Mouse (Mus musculus) ovary, adult 18-20 months (tissue): Measurements from ENCODE around the gene Tmem63a.
"Not testable (repeated sequence)": the region's sequence is repeated elsewhere in the genome, so short reads cannot be mapped to it uniquely, and the experiment has no call there.

Experiments used
- DNase-seq: peaks from one replicate; pipeline ENCODE4 v3.0.0; 2022; ENCODE audit warnings: low spot score, mixed read lengths

The Tmem63a gene

DNA sequence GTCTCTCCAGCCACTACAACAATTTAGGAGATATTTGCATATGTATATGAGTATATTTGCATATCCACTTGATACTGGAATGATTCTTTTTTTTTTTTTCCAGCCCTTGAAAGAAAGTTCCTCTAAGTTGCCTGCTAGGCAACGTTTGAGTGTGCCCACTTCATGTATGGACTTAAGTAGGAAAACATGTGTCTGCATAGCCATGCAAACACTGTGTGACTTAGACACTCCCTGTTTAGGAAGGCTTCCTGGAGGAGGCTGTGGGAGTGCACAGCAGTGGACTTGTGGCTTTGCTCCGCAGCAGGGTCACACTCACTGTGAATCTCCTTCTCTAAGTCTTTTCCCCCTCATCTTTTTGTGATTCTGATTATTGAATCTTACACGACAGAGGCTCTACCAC is 16.7 kb downstream of the Tmem63a start:
- DNase-seq: no peak

DNA sequence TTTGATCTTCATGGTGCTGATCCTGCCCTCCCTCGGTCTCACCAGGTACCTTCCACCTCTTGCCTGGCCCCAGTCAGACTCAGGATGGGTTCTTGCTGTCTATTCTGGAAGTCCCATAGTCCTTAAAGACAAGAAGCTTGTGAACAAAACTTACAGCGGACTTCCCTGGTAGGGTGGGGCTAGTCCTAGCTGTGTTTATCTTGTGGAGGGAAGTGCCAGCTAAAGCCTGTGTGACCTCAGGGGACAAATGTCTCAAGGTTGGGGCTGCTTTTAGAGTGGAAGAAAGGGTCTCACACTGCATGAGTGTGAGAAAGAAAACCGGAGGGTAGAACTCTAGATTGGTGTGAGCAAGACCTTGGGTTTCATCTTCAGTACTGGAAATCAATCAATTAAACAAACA is 23.6 kb downstream of the Tmem63a start:
- DNase-seq: no peak

DNA sequence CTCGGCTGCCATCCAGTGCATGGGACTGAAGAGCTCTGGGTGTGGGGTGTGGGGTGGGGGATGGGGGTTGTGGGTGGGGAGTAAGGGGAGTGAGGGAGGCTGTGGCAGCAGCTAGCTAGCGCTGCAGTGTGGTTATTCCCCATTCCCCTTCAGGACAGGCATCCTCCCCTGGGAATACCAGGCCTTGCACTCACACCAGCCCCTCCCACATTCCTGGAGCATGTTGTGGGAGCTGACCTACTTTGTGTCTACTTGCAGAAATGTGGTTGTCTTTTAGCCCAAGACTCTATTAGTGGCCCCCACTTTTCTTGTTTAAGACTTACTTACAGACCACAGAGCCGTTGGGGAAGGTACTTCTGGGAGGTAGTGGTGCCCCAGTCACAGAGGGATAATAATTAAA is 24.4 kb downstream of the Tmem63a start:
- no peak for DNase-seq

DNA sequence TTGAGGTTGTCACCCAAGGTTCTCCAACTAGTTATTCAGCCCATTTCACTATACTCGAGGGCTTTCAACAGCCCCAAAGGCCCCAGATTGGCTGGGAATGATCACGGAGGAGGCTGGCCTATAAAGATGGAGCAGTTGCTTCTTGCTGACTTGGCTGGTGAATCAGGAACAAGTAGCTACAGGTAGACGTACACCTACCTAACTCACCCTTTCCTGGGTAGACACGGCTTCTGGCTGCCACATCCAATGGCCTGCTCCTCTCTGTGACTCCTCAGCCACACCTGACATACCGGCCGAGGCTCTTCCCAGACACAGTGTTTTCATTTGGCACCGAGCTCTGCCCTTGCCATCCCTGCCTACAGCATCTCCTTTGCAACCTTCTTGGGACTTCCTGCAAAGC is 25.1 kb downstream of the Tmem63a start:
- no peak for DNase-seq

DNA sequence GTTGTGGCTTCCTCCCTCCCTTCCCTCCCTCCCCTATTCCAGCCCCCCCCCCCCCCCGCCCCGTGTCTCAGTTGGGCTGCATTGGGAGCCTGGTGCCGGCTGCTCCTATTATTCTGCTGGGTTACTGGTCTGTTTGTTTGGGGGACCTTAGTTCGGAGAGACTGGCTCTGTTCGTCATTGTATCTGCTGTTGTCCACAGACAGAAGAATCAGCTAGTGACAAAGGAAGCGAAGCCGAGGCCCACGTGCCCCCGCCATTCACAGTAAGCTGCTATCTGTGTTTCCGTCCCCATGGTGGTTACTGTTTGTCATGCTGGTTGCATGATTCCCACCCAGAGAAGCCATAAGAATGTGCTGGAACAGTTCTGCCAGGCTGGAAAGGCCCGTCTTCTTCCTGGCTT is 30.8 kb downstream of the Tmem63a start:
- no peak for DNase-seq

DNA sequence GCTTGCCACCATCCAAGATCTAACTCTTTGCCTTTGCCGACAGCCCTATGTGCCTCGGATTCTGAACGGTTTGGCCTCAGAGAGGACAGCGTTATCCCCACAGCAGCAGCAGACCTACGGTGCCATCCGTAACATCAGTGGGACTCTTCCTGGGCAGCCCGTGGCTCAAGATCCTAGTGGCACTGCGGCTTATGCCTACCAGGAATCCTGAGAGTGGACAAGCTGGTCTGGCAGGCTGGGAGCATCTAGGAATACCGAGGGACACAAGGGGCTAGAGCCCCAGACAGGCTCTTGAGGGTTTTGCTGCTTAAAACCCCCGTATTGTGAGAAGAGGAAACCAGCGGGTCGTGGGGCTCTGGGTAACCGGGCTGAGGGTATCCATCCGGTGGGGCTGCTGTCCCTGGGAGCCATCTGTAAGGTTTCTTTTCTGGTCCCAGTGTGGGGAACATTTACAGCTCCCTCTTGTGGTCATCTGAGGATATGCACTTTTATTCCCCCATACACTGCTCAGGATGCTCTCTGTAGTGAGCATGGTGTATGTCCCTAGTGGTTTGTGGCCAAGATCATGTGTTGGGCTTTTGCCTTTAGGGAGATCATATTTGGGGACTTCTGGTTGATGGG is 32.1 kb downstream of the Tmem63a start:
- DNase-seq: no peak

DNA sequence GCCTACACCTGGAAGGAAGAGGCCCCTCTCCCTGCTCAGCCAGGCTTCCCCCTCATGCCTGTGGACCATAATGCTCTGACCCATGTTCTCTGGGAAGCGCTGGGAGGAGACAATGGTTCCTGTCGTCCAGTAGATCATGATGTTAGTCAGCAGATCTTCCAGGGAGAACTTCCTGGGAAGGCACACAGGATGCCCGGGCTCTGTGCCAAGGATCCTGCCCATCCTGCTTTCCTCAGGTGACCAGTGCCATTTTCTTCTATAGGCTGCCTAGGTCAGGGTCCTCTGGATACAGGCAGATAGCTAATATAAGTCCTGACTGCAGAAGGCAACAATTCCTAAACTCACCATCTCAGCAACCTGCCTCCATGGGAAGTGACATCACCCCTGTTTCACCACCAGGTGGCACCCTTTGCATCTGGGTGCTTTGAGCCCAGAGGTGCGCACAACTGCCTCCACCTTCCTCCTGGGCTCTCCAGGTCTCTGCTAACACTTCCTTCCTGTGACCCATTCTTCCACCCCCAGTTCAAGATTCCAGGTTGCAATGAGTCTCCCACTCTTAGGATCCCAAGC is 34.1 kb downstream of the Tmem63a start:
- DNase-seq: no peak

DNA sequence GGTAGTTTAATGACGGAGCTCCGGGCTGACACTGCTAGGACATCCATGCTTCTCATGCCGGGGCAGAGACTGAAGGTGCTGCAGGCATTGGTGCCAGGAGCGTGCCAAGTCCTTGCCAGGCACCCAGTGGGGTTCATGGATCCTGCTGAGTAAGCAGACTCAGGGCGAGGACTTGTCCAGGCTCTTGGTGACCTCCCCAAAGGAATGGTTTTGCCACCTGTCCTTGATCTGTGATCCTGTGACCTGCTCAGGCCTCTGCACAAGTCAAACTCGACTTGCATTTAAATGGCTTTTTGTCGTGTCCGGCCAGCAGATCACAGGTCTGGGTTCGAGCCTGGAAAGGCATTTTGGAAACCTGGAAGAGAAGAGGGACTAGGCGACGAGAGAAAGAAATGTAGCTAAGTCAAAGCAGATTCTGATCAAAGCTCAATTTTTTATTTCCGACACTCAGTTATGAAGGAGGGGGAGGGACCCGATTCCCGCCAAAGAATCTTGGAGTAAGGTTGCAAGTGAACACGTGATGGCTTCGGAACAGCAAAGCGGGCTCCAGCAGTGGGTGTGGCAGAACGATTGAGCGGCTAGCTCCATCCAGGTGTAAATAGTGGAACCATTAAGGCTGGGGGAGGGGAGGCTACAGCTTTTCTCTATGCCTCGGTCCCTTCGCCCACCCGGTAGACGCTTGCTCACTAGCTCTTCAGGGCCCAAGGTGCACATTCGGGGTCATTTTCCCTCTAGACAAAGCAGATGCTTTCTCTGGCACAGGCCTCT is 37.5 kb downstream of the Tmem63a start:
- DNase-seq: no peak

DNA sequence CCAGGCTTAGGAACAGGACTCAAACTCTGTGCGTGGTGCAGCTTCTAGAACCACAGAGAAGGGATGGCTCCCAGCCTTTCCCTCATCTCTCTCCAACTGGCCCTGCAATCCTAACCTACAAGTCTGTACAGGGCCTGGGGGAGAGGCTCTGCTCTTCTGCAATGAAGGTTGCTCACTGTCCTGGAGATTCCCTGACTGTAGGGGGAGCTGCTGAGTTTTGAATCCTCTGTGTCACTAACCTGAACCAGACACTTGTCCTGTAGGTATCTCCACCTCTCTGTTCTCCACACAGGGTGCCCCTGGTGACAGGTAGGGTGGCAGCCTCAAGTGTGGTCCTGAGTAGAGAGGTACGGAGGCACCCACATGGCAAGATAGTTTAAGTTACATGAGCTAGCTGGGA is 38.3 kb downstream of the Tmem63a start:
- DNase-seq: no peak

DNA sequence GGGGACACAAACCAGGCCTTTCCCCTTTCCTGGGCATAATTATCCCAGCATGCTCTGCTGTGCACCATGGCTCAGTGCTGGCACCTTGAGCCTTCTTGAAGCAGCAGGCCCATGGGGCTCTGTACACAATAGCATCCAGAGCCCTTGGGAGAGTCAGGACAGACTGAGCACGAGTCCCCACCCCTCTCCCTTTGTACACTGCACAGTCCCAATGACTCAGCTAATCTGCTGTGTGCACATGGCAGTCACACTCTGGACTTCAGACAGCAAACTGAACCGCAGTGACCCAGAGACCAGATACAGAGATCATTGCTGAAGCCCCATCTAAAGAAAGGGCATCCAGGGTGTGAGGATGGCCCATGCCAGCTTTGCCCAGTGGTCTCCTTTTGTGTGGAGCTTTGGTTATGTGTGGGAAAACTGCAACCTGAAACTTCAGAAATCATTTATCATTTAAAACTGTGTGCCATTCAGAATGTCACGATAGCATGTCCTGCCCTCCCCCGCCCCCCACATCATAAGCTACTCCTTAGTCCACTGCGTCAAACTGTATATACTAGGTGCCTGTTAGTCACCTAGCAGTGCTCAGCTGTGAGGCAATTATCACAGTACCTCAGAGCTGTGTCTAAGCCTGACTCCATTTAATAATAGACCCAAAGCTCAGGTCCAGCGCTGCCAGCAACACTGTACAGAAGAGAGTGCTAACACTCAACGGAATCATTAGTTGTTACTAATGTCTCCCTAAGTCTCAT is 39.3 kb downstream of the Tmem63a start:
- DNase-seq: not testable (repeated sequence)

DNA sequence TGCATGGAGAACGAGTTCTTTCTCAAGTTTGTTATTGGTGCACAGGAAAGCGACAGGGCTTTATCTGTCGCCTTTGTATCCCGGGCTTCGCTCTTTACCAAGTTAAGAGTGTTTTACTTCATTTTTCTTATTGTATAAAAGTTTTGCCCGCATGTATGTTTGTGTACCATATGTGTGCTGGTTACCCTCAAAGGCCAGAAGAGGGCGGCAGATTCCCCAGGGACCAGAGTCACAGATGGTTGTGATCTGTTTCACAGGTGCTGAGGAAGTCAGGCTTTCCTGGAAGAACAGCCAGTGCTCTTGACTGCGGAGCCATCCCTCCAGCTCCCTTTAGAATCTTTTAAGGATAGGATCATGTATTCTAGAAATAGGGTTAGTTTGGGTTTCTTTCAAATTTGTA is 44.6 kb downstream of the Tmem63a start:
- no peak for DNase-seq

DNA sequence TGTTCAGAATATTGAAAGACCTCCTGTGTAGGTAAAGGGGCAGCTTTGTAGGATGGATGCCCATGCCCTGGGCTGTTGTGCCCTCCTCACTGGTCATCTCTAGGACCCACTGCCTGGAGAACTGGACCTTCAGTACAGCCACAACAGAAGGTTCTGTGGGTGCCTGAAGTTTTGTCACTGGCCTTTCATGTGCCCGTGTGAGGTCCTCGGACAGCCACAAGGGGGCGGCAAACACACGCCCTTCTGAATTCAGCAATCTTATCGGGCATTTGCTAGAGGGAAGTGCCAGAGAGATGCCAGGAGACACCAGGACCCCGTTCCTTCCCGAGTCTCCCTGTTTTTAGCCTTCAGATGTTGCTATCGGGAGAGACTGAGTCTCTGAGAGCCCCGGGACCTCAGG is 45.6 kb downstream of the Tmem63a start:
- DNase-seq: peak; percentile 45

DNA sequence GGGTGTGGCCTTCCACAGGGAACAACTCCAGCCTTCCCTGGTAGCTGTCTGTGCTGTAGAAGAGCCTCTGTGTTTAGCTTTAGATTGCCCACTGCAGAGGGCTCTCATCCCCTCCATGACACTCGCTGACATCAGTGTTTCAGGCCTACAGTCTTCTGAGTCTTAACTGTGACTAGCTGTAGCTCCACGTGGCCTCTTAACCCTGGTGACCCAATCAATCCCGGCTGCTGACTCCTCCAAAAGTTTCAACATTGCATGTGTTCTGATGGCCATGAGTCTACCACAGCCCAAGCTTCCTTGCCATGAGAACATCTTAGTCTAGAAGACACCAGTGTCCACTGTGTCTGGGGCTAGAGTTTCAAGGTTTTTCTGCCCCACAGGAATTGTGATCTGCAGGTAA is 48.5 kb downstream of the Tmem63a start:
- no peak for DNase-seq

DNA sequence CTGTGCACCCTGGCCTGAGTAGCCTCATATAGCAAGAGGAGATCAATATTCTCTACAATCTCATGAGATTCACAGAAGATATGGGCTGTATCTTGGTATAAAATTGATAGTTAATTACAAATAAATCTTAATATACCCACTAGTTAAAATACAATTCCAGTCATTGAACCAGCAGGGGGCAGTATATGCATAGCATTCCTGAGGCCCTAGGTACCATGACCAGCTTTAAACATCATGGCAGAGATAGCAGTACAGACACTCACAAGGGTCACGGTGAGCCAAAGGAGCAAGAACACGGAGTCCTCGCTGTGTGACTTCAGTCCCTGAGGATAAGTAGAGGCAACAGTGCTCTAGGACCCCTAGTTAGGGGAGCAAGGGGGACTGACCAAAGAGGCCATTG is 50.0 kb downstream of the Tmem63a start:
- DNase-seq: no peak

DNA sequence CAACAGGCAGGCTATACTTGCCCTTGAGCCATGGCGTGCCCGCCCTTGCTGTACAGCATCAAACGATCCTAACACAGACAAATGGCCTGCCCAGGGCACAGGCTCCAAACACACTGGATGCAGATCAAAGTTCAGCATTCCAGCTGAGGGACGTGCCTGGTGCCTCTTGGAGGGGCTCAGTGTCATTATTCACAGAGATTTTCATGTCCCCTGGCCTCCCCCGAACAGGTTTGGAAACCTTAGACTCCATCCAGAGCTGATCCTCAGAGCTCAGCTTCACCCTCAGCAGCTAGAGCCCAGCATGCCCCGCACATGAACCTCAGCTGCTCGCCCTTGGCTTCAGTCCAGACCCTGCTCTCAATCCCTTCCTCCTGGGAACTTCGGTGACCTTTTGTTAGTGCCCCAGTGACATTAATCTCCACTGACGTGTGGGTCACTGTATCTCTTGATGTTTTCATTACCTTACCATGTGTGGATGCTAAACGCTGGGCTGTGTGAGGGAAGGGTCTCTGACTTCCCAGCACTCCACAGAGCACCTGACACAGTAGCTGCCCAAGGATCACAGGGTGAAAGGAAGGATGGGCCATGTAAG is 58.5 kb downstream of the Tmem63a start:
- no peak for DNase-seq

DNA sequence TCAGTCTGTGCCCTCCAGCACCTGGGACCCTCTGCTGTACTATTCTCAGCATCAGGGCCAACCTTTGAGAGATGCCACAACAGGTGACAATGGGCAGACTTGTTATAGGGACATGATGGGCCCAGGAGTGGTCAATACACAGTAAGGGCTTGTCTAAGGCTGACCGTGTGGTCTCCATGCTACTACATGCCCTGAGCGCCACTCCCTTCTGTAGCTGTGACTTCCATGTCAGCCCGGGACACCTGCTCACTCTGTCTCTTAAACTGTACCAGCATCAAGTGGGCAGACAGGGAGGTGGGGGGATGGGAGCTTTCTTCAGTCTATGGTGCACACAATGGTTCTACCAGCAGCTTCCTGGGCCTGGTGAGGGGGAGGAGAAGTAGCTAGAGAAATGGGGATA is 59.1 kb downstream of the Tmem63a start:
- no peak for DNase-seq

DNA sequence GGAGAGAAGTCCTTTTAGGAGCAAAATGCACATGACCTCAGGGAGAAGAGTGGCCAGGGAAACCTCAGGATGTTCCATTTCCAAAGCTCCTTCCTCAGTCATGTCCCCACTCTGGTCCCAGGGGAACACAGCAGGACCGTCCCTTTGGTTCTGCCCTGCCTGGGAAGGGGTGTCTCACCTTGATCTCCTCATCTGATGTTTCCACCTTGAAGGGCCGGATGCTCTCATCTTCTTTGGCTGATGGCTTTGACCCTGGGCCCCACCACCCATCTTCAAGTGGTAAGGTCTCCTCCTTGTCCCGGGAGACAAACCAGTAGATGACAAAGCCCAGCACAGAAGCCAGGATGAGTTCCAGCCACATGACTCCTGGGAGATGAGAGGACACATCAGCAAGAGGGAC is 59.5 kb downstream of the Tmem63a start:
- no peak for DNase-seq

DNA sequence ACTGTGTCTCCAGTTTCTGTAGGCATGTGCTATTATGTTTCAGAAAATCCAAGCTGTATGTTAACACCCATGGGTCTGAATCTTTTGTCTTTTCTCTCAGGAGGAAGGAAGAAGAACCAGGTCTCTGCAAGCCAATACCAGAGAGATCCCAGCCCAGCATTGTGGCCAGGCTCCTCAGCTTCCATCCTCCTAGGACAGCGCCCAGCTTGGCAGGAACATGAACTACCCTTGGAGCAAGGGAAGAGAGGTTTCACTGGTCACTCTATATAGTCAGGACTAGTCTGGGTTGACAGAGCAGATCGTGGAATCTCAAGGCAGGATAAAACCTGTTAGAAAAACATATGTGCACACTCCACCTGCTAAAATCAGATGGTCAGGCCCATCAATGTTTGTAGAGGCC is 61.6 kb downstream of the Tmem63a start:
- DNase-seq: no peak

DNA sequence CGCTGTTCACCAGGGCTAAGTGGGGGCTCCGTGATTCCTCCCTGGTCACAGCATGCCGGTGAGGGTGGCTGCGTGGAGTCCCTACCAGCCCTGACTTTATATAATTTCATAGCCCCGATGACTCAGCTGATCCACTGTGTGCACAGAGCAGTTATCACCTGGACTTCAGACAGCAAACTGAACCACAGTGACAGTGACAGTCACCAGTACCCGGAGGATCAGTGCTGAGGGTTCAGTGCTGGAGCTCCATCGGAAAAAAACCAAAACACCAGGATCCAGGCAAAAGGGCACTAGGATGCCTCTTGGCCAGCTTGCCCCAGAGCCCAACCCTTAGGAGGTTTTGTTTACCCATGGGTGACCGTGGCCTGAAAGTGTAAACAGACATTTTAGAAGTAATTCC is 63.2 kb downstream of the Tmem63a start:
- DNase-seq: no peak

DNA sequence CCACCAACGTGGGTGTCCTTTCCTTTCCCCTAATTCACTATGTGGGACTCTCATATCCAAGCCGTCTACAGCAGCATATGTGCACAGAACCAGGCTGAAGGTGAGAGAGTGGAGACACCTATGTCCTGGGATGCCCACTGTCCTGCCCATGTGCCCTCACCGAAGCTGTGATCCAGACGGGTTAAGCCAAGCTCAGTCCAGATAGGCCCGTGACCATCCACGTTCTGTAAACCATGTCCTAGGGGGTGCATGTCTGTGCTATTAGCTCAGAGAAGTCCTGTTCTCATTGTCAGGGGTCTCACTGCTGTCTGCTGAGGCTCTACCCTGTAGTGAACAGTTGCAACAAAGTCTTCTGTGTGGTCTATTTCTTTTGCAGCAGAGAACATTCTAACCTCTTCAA is 65.7 kb downstream of the Tmem63a start:
- no peak for DNase-seq

DNA sequence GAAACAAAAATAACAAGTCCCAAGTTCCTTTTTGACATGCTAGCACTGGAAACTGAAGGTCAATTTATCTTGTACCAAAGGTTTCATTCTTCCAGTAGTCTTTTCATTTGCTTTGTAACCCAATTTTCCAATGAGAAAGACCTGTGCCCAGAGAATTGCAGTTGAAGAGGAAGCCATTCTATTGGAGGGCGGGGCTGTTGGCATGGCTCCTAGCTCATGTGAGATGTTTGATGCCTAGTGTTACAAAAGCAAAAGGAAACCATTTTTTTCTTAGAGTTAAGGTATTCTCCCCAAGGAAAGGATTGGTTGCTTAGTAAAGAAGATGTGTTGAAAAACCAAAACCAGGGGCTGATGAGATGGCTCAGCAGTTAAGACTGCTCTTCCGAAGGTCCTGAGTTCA is 66.1 kb downstream of the Tmem63a start:
- DNase-seq: no peak

DNA sequence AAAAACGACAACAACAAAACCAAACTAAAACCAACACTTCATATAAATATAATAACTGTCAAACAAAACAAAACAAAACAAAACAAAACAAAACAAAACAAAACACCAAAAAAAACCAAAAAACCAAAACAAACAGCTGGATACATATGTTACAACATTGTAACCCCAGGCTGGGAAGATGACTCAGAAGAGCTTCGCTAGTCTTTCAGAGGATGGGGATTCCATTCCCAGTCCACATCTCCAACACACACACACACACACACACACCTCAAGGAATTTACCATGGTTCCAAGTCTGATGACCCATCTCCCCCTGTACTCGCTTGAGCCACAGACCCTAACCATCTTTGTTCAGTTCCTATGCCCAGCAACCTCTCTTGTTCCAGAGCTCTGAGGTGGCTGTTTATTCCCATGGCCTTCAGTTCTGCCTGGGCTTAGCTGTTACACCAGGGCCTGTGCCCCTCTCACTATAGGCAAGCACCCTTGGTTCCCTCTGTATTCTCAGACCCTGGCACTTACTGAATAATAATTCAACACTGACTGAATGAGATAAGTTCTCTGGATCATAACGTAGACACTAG is 67.0 kb downstream of the Tmem63a start:
- DNase-seq: no peak
